Comparison of ENCODE assay signal across 10 mouse cellular contexts in genomic region chr9:61714331-61715035, GRCm38 (mm10).
DNase-seq lines count a peak whose midpoint lies in the region; ATAC-seq lines count a peak whose summit lies in the region.
"Had no signal": no experiment of that assay in that cellular context is flagged by ENCODE, and none has a peak within 500 bp of the region (broad histone marks: within the 10 kb centered on the region; RNA-seq: fewer than 3 reads in every experiment).

No protein-coding gene starts in this region.

- H3K4me3 ChIP-seq in kidney, embryonic 14.5 days (ENCODE audit: low read length), result no peak overlapping the region
- no peak overlapping the region for H3K4me3 ChIP-seq in limb, embryonic 11.5 days (ENCODE audit: low read depth, low read length)

- peak overlapping the region; percentile 17; the same call in 1 of the 2 replicates for H3K27ac ChIP-seq in kidney, embryonic 14.5 days (ENCODE audit: low read depth, low read length)
- no peak overlapping the region for H3K27ac ChIP-seq in limb, embryonic 11.5 days (replicated peaks; ENCODE audit: low read depth, low read length)

- peak overlapping the region; percentile 10; the same call in 1 of the 2 replicates for H3K4me2 ChIP-seq in kidney, embryonic 14.5 days (replicated peaks; ENCODE audit: low read depth, low read length)
- H3K4me2 ChIP-seq in limb, embryonic 11.5 days (ENCODE audit: low read depth, severe bottlenecking), result 0 out of 2 replicates have a peak overlapping the region, but pooled peaks have one; percentile 10

- H3K9ac ChIP-seq in kidney, embryonic 14.5 days (ENCODE audit: low read depth, low read length), result no peak overlapping the region
- H3K9ac ChIP-seq in limb, embryonic 11.5 days (ENCODE audit: low read length), result no peak overlapping the region

- H3K9me3 ChIP-seq in kidney, embryonic 14.5 days (ENCODE audit: control insufficient read depth, low read length), result no peaks in the 10 kb centered on the region
- H3K9me3 ChIP-seq in limb, embryonic 11.5 days (ENCODE audit: control insufficient read depth, low read length), result no peaks in the 10 kb centered on the region

- H3K36me3 ChIP-seq in kidney, embryonic 14.5 days (ENCODE audit: control insufficient read depth, insufficient read depth, low read length), result no peaks in the 10 kb centered on the region
- H3K36me3 ChIP-seq in limb, embryonic 11.5 days (ENCODE audit: control insufficient read depth, insufficient read depth, low read length), result no peaks in the 10 kb centered on the region

- H3K27me3 ChIP-seq in kidney, embryonic 14.5 days (ENCODE audit: control insufficient read depth, insufficient read depth, low read length), result peaks cover 11% of the 10 kb centered on the region
- no peaks in the 10 kb centered on the region for H3K27me3 ChIP-seq in limb, embryonic 11.5 days (ENCODE audit: control insufficient read depth, insufficient read depth, low read length)

- 13% methylated on average over 19 of the region's 19 CpGs for WGBS in kidney, embryonic 14.5 days
- 8% methylated on average over 19 of the region's 19 CpGs for WGBS in limb, embryonic 11.5 days

- no peak for DNase-seq in kidney, adult 11 months
- peak; percentile 31 for DNase-seq in urinary bladder, postnatal 14 days (ENCODE audit: low spot score)
- DNase-seq in urinary bladder, adult 2 months (ENCODE audit: low spot score), result no peak
- DNase-seq in limb, embryonic 11.5 days (ENCODE audit: low spot score), result peak; percentile 68
- no peak for DNase-seq in testis, postnatal 10 days (ENCODE audit: low spot score)
- no peak for DNase-seq in Muller cell, postnatal 12 days (ENCODE audit: inconsistent ontology term)
- DNase-seq in gastrocnemius, postnatal 25 days, result no peak
- DNase-seq: adrenal gland, adult 2 months; heart, postnatal 14 days had no signal

- peak; percentile 72 for ATAC-seq in kidney, embryonic 14.5 days (ENCODE audit: low FRiP score, low TSS enrichment)
- ATAC-seq in limb, embryonic 11.5 days (ENCODE audit: insufficient number of reproducible peaks, low FRiP score, low TSS enrichment, low read depth), result peak; percentile 56

- H3K4me1 ChIP-seq in kidney, embryonic 14.5 days (ENCODE audit: control insufficient read depth, insufficient read depth, low read length), result peaks cover 20% of the 10 kb centered on the region
- peaks cover 25% of the 10 kb centered on the region for H3K4me1 ChIP-seq in limb, embryonic 11.5 days (ENCODE audit: control insufficient read depth, insufficient read depth, low read length)

Comparison
In these comparisons a context has a peak if more than half of its experiments do, and no peak if none do; other contexts are left out.
1. DNase-seq: peak in urinary bladder, postnatal 14 days (single experiment) and limb, embryonic 11.5 days (single experiment); none in kidney, adult 11 months (single experiment), urinary bladder, adult 2 months (single experiment), testis, postnatal 10 days (single experiment), Muller cell, postnatal 12 days (single experiment) and gastrocnemius, postnatal 25 days (single experiment).